Comparison of ENCODE assay signal across 23 mouse cellular contexts in the genomic region with DNA sequence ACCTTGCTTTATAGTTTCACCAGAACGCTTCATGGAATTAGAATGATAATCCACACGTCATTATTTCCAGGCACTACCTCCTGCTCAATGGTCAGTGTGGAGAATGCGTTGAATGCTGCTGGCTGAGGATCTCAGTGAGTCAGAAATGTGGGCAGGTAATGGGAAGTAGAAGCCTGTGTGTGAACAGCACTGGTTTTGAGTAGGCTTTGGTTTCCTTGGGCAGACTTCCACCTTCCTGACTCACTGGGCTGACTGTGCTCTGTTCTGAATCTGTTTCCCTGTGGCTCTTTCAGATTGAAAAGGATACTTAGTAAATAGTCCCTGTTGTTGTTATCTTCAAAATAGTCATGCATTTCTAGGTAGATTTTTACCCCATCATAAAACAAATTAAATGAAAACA. TPM values are rescaled to one million over a fixed set of nuclear protein-coding genes. Genes with fewer than 3 reads are reported as not detected.
DNase-seq lines count a peak whose midpoint lies in the region.
"Had no signal": no experiment of that assay in that cellular context is flagged by ENCODE, and none has a peak within 500 bp of the region (broad histone marks: within the 10 kb centered on the region; RNA-seq: fewer than 3 reads in every experiment).

No protein-coding gene starts in this region.

- intact Hi-C loops in heart, postnatal 25 days (cut with DNase I): no loop called here

- peak; percentile 7 to 24 for DNase-seq in layer of hippocampus, adult 8-10 months (ENCODE audit: low spot score in 2 of 2)
- no peak for DNase-seq in layer of hippocampus, postnatal 25 days (ENCODE audit: extremely low spot score in 1 of 2, low spot score in 1 of 2)
- DNase-seq in right cerebral cortex, postnatal 25 days: peak; percentile 40
- no peak for DNase-seq in right cerebral cortex, postnatal 14 days
- peak; percentile 80 for DNase-seq in fibroblast of lung, adult 2 months (ENCODE audit: low read depth)
- no peak for DNase-seq in B cell, adult 2 months
- no peak for DNase-seq in heart, postnatal 25 days (ENCODE audit: low spot score)
- DNase-seq: adrenal gland, postnatal 36 days; cerebellum, adult 11 months; cerebellum, postnatal 10 days; gastrocnemius, postnatal 14 days; heart, adult 18-20 months; heart, postnatal 14 days; kidney, adult 11 months; liver, embryonic 13.5 days; lung, adult 2 months; lung, postnatal 14 days; thymus, adult 18-20 months; thymus, postnatal 36 days had no signal

RNA-seq across cellular contexts. Expression of a gene that starts 22.9 kb away (rescaled TPM):
- total RNA-seq in layer of hippocampus, adult 8-10 months (2022): not detected
- total RNA-seq in layer of hippocampus, postnatal 25 days (2021): not detected
- not detected for total RNA-seq in heart, postnatal 25 days (2021)
- total RNA-seq: adrenal gland, adult 18-20 months; adrenal gland, postnatal 36 days; gastrocnemius, postnatal 14 days; heart, adult 18-20 months; heart, postnatal 14 days; left cerebral cortex, postnatal 14 days; megakaryocyte progenitor cell, adult 5-6 weeks; midbrain, postnatal 0 days had no signal

Comparison
In these comparisons a context has a peak if more than half of its experiments do, and no peak if none do; other contexts are left out.
1. DNase-seq: peak in layer of hippocampus, adult 8-10 months (2 of 2), right cerebral cortex, postnatal 25 days (single experiment) and fibroblast of lung, adult 2 months (single experiment); none in layer of hippocampus, postnatal 25 days (0 of 2), right cerebral cortex, postnatal 14 days (single experiment), B cell, adult 2 months (0 of 2) and heart, postnatal 25 days (single experiment).